Mouse (Mus musculus) lung, adult 10 weeks (tissue): ENCODE measurements around the gene Paqr7. TPM values are rescaled to one million over a fixed set of nuclear protein-coding genes. Genes with fewer than 3 reads are reported as not detected.

Experiments
- polyA plus RNA-seq: library from polyadenylated mRNA; stranded (reverse); fragments of 350-450 nt; fragmentation: Illumina TruSeq; extraction: RNeasy Lipid Tissue Mini Kit (QIAGEN cat#74804); gene quantifications from one replicate; pipeline ENCODE4 v1.2.3, GENCODE M21; 2014; ENCODE audit warnings: low read depth, low replicate concordance; ENCODE audit not compliant: insufficient read depth

Paqr7 gene
- 47.6 TPM for polyA plus RNA-seq

DNA sequence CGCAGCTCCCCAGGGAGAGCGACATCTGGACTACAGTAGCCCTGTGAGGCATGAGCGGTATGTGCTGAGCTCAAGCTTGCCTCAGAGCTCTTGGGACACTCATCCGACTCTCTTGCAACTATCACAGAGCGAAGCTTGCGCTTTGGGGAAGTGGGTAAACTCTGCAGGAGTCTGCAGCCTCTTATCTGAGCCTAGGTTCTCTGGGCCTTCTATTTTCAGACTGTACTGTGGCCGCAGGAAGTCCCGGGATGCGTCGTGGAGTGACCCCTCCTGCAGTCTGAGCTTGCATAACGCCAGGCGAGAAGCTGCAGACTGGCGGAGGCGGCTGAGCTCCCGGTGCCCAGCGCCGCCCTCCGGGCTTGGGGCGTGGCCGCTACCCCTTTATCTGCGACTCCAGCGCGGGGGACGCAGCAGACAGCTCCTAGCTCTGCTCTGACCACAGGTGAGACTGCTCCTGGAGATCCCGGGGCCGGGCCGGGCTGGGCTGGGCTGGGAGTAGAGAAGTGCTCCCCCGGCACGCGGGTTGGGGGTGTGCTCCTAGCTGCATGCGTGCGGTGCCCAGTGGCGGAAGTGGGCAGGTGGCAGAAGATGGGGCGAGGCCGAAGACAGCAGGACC lies at the start of gene Paqr7:
Paqr7 (plus strand) TSS at position 103 of the 616 bp plus-strand sequence.

DNA sequence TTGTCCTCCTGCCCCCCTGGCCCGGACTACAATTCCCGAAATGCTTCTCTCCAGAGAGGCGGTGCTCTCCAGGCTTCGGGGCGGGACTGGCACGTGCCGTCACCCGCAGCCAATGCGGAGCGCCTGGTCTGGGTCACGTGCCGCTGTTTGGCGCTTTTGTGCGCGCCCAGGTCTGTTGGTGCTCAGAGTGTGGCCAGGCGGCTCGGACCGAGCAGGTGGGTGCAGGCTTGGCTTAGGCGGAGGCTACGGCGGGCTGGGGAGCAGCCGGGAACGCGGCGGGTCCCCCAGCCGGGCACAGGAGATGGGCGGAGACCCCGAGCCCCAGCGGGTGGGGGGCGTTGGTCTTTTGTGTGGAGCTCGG lies 28.3 kb upstream of the Paqr7 start, which contains the start of gene Stmn1:
Stmn1 (plus strand) TSS at position 106 of the 361 bp plus-strand sequence.

DNA sequence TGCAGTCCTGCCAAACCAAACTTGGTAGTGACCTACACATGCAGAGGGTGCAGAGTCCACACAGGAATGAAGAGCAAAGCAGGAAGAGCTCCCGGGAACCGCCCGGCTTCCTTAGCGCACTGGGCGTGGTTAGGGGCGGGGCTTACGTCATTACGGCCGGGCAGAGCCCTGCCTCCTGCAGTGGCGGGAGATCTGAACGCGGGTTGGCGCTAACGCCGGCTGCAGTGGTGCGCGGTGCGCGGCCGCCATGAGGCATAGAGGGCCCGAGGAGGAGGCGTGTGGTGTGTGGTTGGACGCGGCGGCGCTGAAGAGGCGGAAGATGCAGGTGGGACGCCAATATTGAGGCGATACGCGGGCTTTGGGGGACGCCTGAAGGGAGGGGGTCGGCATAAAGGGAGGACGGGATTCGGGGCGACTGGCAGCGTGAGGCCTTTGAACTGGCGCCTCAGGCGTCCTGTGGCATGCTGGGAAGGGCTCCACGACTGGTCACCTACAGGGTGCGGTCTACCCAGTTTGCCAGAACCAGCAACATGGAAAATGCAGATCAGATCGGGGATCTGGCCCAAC lies 14.4 kb downstream of the Paqr7 start, which contains the start of gene Aunip:
Aunip (plus strand) TSS at position 155 of the 567 bp plus-strand sequence.

DNA sequence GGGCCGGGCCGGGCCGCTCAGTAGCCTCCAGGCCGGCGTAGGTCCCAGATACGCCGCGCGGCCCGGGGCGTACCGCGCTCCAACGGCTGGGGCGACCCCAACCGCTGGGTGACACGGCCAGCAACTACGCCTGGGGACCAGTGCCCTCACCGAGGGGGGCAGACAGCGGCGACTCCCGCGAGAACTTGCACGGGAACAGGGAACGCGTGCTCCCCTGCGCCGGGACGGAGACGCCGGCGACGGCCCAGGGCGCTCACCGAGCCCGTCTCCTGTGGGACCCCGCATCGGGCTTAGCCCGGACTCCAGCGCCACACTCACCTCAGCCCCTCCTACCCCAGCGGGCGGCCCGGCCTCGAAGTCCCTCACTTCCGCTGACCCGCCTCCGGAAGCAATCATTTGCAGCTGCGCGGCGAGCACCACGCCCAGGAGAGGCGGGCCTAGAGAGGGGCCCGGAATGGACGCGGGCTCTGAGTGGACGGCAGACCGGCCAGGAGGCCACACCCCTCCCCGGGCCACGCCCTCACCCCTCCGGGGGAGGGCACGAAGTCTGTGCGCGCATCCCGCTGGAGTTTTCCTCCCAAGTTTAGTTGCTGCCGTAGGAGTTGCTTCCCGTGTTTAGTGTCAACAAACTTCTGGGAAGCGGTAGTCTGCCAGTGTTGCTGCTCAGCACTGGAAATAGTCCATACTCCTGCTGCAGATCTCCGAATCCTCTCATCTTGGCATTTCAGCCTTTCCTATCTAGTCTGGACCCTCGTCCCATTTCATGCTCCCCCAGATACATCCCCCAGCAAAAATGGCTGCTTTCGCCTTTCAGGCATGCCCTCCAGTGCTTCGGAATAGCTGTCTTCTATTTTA lies 38.7 kb downstream of the Paqr7 start, which contains the start of gene Mtfr1l:
Mtfr1l (minus strand) TSS at position 456 of the 855 bp plus-strand sequence.

DNA sequence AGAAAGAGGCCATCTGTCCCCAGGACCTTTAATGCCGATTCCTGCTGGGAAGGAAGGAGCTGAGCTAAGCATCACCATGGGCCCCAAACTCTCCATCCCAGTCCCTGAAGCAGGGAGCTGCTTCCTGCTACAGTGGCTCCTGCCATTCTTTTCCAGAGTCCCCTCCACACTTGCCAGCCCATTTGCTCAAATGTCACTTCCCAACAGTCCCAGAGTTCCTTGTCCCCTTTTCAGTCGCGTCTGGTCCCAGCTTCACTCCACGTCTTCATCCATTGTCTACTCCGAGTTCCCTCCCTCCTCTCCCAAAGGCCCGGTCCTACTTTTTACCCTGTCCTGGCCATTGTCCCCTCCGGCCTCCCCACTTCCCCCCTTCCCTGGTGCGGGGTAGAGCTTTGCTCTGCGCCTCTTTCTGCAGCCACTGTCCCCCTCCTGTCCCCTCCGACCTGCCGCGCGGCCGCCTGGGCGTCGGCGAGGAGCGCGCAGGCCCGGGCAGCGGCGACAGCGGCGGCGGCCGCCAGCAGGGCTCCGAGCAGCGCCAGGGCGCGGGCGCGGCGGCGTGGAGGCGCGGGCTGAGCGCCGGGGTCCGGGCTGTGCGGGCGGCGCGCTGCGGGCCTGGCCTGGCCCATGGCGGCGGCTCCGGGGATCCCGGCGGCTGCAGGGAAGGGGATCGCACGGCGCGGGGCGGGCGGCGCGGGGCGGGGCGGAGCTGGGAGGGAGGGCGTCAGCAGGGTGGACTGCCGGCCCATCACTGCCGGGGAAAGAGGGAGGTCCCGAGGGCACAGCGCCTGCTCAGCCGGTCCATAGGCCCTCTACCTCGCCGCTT lies 55.2 kb downstream of the Paqr7 start, which contains the start of gene Selenon:
Selenon (minus strand) TSS at position 673 of the 823 bp plus-strand sequence.

Other genes with a start within 250 kb of the Paqr7 start
- gene Gm30191, start 249.8 kb upstream of the Paqr7 start, polyA plus RNA-seq: not detected
- gene Grrp1, start 242.6 kb upstream of the Paqr7 start, polyA plus RNA-seq: 19.9 TPM
- gene Pdik1l, start 208.8 kb upstream of the Paqr7 start, polyA plus RNA-seq: 3.1 TPM
- 1.6 TPM for gene Trim63, start 181.6 kb upstream of the Paqr7 start, polyA plus RNA-seq
- gene Slc30a2, start 153.5 kb upstream of the Paqr7 start, polyA plus RNA-seq: 0.42 TPM
- gene Extl1, start 112.8 kb upstream of the Paqr7 start, polyA plus RNA-seq: 0.71 TPM
- gene Pafah2, start 100.4 kb upstream of the Paqr7 start, polyA plus RNA-seq: 14.1 TPM
- 191 TPM for gene Stmn1, start 28.4 kb upstream of the Paqr7 start, polyA plus RNA-seq
- not detected for gene Aunip, start 14.3 kb downstream of the Paqr7 start, polyA plus RNA-seq
- gene Mtfr1l, start 38.7 kb downstream of the Paqr7 start, polyA plus RNA-seq: 75.8 TPM
- gene Selenon, start 55.5 kb downstream of the Paqr7 start, polyA plus RNA-seq: 18.5 TPM
- gene Man1c1, start 207.6 kb downstream of the Paqr7 start, polyA plus RNA-seq: 7.4 TPM